Mouse (Mus musculus): ENCODE data around the gene Tnfrsf1a. TPM values are rescaled to one million over a fixed set of nuclear protein-coding genes. Genes with fewer than 3 reads are reported as not detected.

The Tnfrsf1a gene
- 100 to 1,000 TPM; 295 to 318 TPM for total RNA-seq (2023)

GRCm38 (mm10) chr6:125348721-125349574 is at the start of gene Tnfrsf1a:
Tnfrsf1a (plus strand) TSS chr6:125349362.

GRCm38 (mm10) chr6:125313546-125314230 is 35.5 kb upstream of the Tnfrsf1a start, which contains the start of gene Ltbr:
Ltbr (minus strand) TSS chr6:125313885.

DNA sequence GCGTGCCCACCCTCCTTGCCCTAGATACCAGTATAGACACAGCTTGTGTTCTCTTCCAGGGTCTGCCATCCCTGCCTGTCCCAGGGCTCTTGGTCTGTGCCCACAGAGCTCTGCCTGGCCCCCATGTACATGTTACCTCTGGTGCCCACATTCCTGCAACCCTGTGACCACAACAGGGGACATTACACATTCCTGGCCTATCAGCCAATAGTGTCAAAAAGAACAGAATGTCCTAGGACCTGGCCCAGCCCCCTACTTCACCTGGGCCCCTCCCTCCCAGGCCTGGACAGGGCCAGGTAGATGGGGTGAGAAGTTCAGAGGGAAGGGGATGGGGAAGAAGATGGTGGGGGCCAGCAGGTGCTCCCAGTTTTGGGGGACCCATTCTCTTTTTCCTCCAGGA is 28.8 kb upstream of the Tnfrsf1a start, which contains the start of gene Scnn1a:
Gene Scnn1a (plus strand): TSS at position 337 of the 400 bp plus-strand sequence.

GRCm38 (mm10) chr6:125380372-125381360 is 31.5 kb downstream of the Tnfrsf1a start, which contains the start of gene Plekhg6:
Plekhg6 (minus strand) TSS chr6:125380793.

Other genes starting within 250 kb of the Tnfrsf1a start
- 10 to 100 TPM; 18.6 to 20.5 TPM for gene Nop2, start 217.5 kb upstream of the Tnfrsf1a start, total RNA-seq (2023)
- gene Iffo1, start 204.1 kb upstream of the Tnfrsf1a start, total RNA-seq (2023): 10 to 100 TPM; 29.2 to 34.4 TPM
- gene Gapdh, start 182.9 kb upstream of the Tnfrsf1a start, total RNA-seq (2023): 1,000 to 10,000 TPM; 1,481 to 1,483 TPM
- 100 to 1,000 TPM; 185 to 195 TPM for gene Ncapd2, start 157.7 kb upstream of the Tnfrsf1a start, total RNA-seq (2023)
- 10 to 100 TPM; 44.1 to 48.3 TPM for gene Mrpl51, start 157.6 kb upstream of the Tnfrsf1a start, total RNA-seq (2023)
- gene Vamp1, start 133.8 kb upstream of the Tnfrsf1a start, total RNA-seq (2023): 10 to 100 TPM; 20.8 to 21.0 TPM
- gene Tapbpl, start 117.5 kb upstream of the Tnfrsf1a start, total RNA-seq (2023): 10 to 100 TPM; 11.0 to 12.0 TPM
- gene Cd27, start 112.4 kb upstream of the Tnfrsf1a start, total RNA-seq (2023): 1 to 10 TPM in 1 of 2 experiments, under 1 TPM in 1; 0.73 to 2.0 TPM
- gene Tuba3a, start 63.3 kb upstream of the Tnfrsf1a start, total RNA-seq (2023): not detected
- 10 to 100 TPM; 47.4 to 56.8 TPM for gene Ltbr, start 35.5 kb upstream of the Tnfrsf1a start, total RNA-seq (2023)
- 10 to 100 TPM; 13.9 to 14.0 TPM for gene Scnn1a, start 28.7 kb upstream of the Tnfrsf1a start, total RNA-seq (2023)
- gene Plekhg6, start 31.4 kb downstream of the Tnfrsf1a start, total RNA-seq (2023): not detected
- gene Cd9, start 145.4 kb downstream of the Tnfrsf1a start, total RNA-seq (2023): 100 to 1,000 TPM; 257 to 264 TPM
- 1 to 10 TPM; 4.4 to 4.8 TPM for gene Vwf, start 197.4 kb downstream of the Tnfrsf1a start, total RNA-seq (2023)